ENCODE assay signal across 18 mouse cellular contexts in genomic region chr11:65367825-65368224, GRCm38 (mm10).
DNase-seq lines count a peak whose midpoint lies in the region; ATAC-seq and TF ChIP-seq lines count a peak whose summit lies in the region.
"Had no signal": no experiment of that assay in that cellular context is flagged by ENCODE, and none has a peak within 500 bp of the region (broad histone marks: within the 10 kb centered on the region; RNA-seq: fewer than 3 reads in every experiment).

No protein-coding gene starts in this region.

- TF ChIP-seq POLR2A in lung, adult 2 months (IDR thresholded peaks at IDR 0.05; ENCODE audit: borderline replicate concordance, extremely low read depth, low read depth, low read length), result no peak

- H3K9ac ChIP-seq in lung, embryonic 16.5 days (ENCODE audit: low read length), result no peak overlapping the region
- H3K9ac ChIP-seq in heart, embryonic 16.5 days (ENCODE audit: low read length), result peak overlapping the region; percentile 22; the same call in 1 of the 2 replicates
- H3K9ac ChIP-seq: embryonic facial prominence, embryonic 13.5 days; forebrain, embryonic 13.5 days; lung, embryonic 15.5 days; midbrain, embryonic 12.5 days had no signal

- no peak overlapping the region for H3K4me2 ChIP-seq in lung, embryonic 16.5 days (ENCODE audit: low read depth, low read length)
- H3K4me2 ChIP-seq in heart, embryonic 16.5 days (ENCODE audit: low read depth, low read length), result no peak overlapping the region
- H3K4me2 ChIP-seq: embryonic facial prominence, embryonic 13.5 days; forebrain, embryonic 13.5 days; lung, embryonic 15.5 days; midbrain, embryonic 12.5 days had no signal

- H3K9me3 ChIP-seq in lung, embryonic 16.5 days (ENCODE audit: control insufficient read depth, low read length), result no peaks in the 10 kb centered on the region
- H3K9me3 ChIP-seq in heart, embryonic 16.5 days (replicated peaks; ENCODE audit: control insufficient read depth, low read length), result no peaks in the 10 kb centered on the region
- H3K9me3 ChIP-seq: embryonic facial prominence, embryonic 13.5 days; forebrain, embryonic 13.5 days; lung, embryonic 15.5 days; midbrain, embryonic 12.5 days had no signal

- intact Hi-C loops in left cerebral cortex, adult 2 months (cut with DNase I), result no loop called here

- H3K27ac ChIP-seq in lung, embryonic 16.5 days (ENCODE audit: low read length), result no peak overlapping the region
- H3K27ac ChIP-seq in heart, embryonic 16.5 days (ENCODE audit: low read length), result peak overlapping the region; percentile 81
- no peak overlapping the region for H3K27ac ChIP-seq in left cerebral cortex, adult 2 months
- H3K27ac ChIP-seq: embryonic facial prominence, embryonic 13.5 days; forebrain, embryonic 13.5 days; midbrain, embryonic 12.5 days had no signal

- peak; percentile 41 for ATAC-seq in lung, embryonic 16.5 days (ENCODE audit: low read depth)
- ATAC-seq in heart, embryonic 16.5 days (replicated peaks; ENCODE audit: extremely low read depth, insufficient read depth, low FRiP score), result no peak
- ATAC-seq: forebrain, embryonic 13.5 days; intestine, embryonic 16.5 days had no signal

- peaks cover 14% of the 10 kb centered on the region for H3K4me1 ChIP-seq in lung, embryonic 16.5 days (replicated peaks; ENCODE audit: control insufficient read depth, insufficient read depth, low read length)
- no peaks in the 10 kb centered on the region for H3K4me1 ChIP-seq in lung, adult 2 months (ENCODE audit: control insufficient read depth, insufficient read depth, low read length)
- H3K4me1 ChIP-seq in heart, embryonic 16.5 days (ENCODE audit: control insufficient read depth, insufficient read depth, low read length), result peaks cover 15% of the 10 kb centered on the region
- H3K4me1 ChIP-seq: forebrain, embryonic 13.5 days had no signal

- H3K4me3 ChIP-seq in lung, embryonic 16.5 days (ENCODE audit: low read length), result no peak overlapping the region
- H3K4me3 ChIP-seq in lung, adult 2 months (replicated peaks; ENCODE audit: extremely low read depth, low read depth, low read length), result no peak overlapping the region
- H3K4me3 ChIP-seq in heart, embryonic 16.5 days (ENCODE audit: low read length), result no peak overlapping the region
- H3K4me3 ChIP-seq in left cerebral cortex, adult 2 months, result no peak overlapping the region
- H3K4me3 ChIP-seq: embryonic facial prominence, embryonic 13.5 days; forebrain, embryonic 13.5 days; lung, embryonic 15.5 days; midbrain, embryonic 12.5 days had no signal

- peak; percentile 17 for DNase-seq in adrenal gland, adult 2 months
- no peak for DNase-seq in adrenal gland, adult 8-10 months
- DNase-seq in lung, adult 2 months, result no peak
- peak; percentile 29 for DNase-seq in lung, postnatal 36 days
- no peak for DNase-seq in left cerebral cortex, adult 2 months (ENCODE audit: extremely low spot score in 1 of 2, low spot score in 2 of 2)
- no peak for DNase-seq in cerebellum, adult 9-11 months
- DNase-seq: cerebellum, postnatal 14 days; gastrocnemius, postnatal 14 days; layer of hippocampus, adult 9-11 months; liver; right cerebral cortex, postnatal 4 days had no signal

- 55% methylated on average over 5 of the region's 5 CpGs for WGBS in lung, embryonic 16.5 days
- WGBS in lung, adult 2 months, result 57% methylated on average over 5 of the region's 5 CpGs
- 46% methylated on average over 5 of the region's 5 CpGs for WGBS in heart, embryonic 16.5 days

- no peaks in the 10 kb centered on the region for H3K27me3 ChIP-seq in lung, embryonic 16.5 days (ENCODE audit: control insufficient read depth, insufficient read depth, low read depth, low read length)
- H3K27me3 ChIP-seq in heart, embryonic 16.5 days (ENCODE audit: control insufficient read depth, insufficient read depth, low read length), result no peaks in the 10 kb centered on the region
- H3K27me3 ChIP-seq: embryonic facial prominence, embryonic 13.5 days; forebrain, embryonic 13.5 days; lung, embryonic 15.5 days; midbrain, embryonic 12.5 days had no signal

- TF ChIP-seq CTCF in lung, adult 2 months (IDR thresholded peaks at IDR 0.05; ENCODE audit: insufficient read depth, low read length), result no peak
- no peak for TF ChIP-seq CTCF in left cerebral cortex, adult 2 months (IDR thresholded peaks at IDR 0.05)

- no peaks in the 10 kb centered on the region for H3K36me3 ChIP-seq in lung, embryonic 16.5 days (ENCODE audit: control insufficient read depth, insufficient read depth, low read length)
- no peaks in the 10 kb centered on the region for H3K36me3 ChIP-seq in heart, embryonic 16.5 days (ENCODE audit: control insufficient read depth, insufficient read depth)
- H3K36me3 ChIP-seq: embryonic facial prominence, embryonic 13.5 days; lung, embryonic 15.5 days; midbrain, embryonic 12.5 days had no signal

Comparison
In these comparisons a context has a peak if more than half of its experiments do, and no peak if none do; other contexts are left out.
1. DNase-seq: peak in adrenal gland, adult 2 months (single experiment) and lung, postnatal 36 days (single experiment); none in adrenal gland, adult 8-10 months (single experiment), lung, adult 2 months (single experiment), left cerebral cortex, adult 2 months (0 of 2) and cerebellum, adult 9-11 months (single experiment).